Mouse (Mus musculus): ENCODE measurements around the gene Pcsk4. TPM values are rescaled to one million over a fixed set of nuclear protein-coding genes. Genes with fewer than 3 reads are reported as not detected.

Pcsk4 gene
- polyA plus RNA-seq, 1 experiment from 2014 or later = 1.9 TPM

DNA sequence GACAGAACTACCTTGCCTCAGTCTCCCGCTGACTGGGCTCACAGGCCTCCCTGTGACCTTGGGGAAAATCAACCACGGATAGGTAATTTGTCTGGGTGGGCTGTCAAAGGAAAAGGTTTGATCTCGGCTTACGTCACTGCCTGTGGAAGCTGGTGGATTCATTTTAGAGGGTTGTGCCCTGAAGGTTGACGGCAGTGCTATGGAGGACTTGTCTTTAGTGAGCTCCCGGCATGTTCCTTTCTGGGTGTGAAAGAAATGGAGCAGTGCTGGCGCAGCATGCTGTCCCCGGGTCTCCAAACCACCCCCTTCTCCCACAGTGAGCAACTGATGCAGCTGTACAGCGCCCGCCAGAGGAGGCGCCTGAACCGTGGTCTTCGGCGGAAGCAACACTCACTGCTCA, 36.0 kb downstream of the Pcsk4 start:
- Histone ChIP-seq H3K4me2 (ENCODE audit: low read depth, low read length) (peak overlapping the region; percentile 97), H3K27ac (ENCODE audit: low read length) (peak overlapping the region; percentile 52), H3K9ac (ENCODE audit: low read length) (peak overlapping the region; percentile 93), H3K27me3 (ENCODE audit: control insufficient read depth, insufficient read depth, low read length) (peaks cover 12% of the 10 kb centered on the region), H3K36me3 (ENCODE audit: control insufficient read depth, insufficient read depth) (peaks cover 17% of the 10 kb centered on the region), H3K4me3 (ENCODE audit: low read length) (peak overlapping the region; percentile 81), H3K4me1 (ENCODE audit: control insufficient read depth, insufficient read depth, low read length) (peaks cover 18% of the 10 kb centered on the region), H3K9me3 (replicated peaks; ENCODE audit: control insufficient read depth, low read length) (no peaks in the 10 kb centered on the region)
- no peak for ATAC-seq (replicated peaks; ENCODE audit: extremely low read depth, insufficient read depth, low FRiP score)
- 23% methylated on average over 14 of the region's 14 CpGs for WGBS

DNA sequence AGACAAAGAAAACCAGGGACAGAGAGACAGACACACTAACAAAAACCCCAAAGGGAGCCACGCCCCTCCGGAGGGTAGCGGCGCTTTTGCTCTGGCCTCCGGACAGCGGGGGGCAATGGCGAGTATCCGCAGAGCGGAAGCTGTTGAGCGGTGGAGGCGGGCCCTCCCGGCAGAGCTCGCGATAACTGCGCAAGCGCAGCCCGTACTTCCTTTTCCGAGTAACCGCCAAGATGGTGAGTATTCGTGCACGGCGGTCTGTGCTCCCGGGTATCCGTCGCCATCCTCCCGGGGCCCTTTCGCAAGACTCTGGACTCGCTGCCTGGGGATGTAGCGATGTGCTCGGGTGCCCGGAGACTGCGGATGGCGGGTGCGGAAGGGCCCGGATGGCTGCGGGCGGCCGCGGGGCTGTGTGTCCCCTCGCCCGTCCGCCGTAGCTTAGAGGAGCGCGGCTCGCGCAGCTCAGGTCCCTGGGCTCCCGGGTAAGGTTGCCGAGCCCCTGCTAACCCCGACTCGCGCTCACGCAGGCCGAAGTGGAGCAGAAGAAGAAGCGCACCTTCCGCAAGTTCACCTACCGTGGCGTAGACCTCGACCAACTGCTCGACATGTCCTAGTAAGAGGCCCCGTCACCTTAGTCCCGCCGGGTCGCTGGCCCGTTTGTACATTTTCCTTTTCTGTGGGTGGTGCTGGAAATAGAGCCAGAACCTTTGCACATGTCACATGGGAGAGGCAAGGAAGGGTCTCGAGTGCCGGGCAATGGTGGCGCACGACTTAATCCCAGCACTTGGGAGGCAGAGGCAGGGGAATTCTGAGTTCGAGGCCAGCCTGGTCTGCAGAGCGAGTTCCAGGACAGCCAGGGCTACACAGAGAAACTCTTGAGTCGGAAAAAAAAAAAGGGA, 36.8 kb downstream of the Pcsk4 start, which contains the start of gene Rps15:
Gene Rps15 (plus strand): TSS at position 203 of the 896 bp plus-strand sequence.
- under 1% methylated on average over 72 of the region's 72 CpGs for WGBS
- Histone ChIP-seq H3K27ac (ENCODE audit: low read length) (peak within 1 kb of the TSS; percentile 80), H3K36me3 (ENCODE audit: control insufficient read depth, insufficient read depth) (peaks cover 23% of the 10 kb centered on the region), H3K4me1 (ENCODE audit: control insufficient read depth, insufficient read depth, low read length) (peaks cover 18% of the 10 kb centered on the region), H3K9me3 (replicated peaks; ENCODE audit: control insufficient read depth, low read length) (no peaks in the 10 kb centered on the region), H3K4me3 (ENCODE audit: low read length) (peak within 1 kb of the TSS; percentile 81), H3K9ac (ENCODE audit: low read length) (peak within 1 kb of the TSS; percentile 93), H3K27me3 (ENCODE audit: control insufficient read depth, insufficient read depth, low read length) (peaks cover 5% of the 10 kb centered on the region), H3K4me2 (ENCODE audit: low read depth, low read length) (peak within 1 kb of the TSS; percentile 97)
- peak; percentile 91 for ATAC-seq (replicated peaks; ENCODE audit: extremely low read depth, insufficient read depth, low FRiP score)

DNA sequence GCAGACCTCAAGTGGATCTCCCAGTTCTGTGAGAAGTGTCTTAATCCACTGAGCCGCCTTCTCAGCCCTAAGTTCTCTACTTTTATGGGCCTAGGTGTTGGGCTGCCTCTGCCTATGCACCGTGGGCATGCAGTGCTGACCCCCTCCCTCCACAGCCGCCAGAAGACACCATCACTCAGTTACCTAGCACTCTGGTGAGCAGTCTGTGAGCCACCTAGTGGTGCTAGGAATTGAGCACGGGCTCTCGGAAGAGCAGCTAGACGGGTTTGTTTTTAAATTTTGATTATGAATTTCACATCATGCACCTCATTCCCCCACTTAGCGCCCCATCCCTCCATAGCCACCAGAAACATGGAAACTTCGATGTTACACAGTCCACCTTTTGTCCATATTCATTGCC, 40.6 kb downstream of the Pcsk4 start:
- no peak for ATAC-seq (replicated peaks; ENCODE audit: extremely low read depth, insufficient read depth, low FRiP score)
- Histone ChIP-seq H3K4me1 (ENCODE audit: control insufficient read depth, insufficient read depth, low read length) (peaks cover 8% of the 10 kb centered on the region), H3K4me3 (ENCODE audit: low read length) (no peak overlapping the region), H3K27me3 (ENCODE audit: control insufficient read depth, insufficient read depth, low read length) (no peaks in the 10 kb centered on the region), H3K4me2 (ENCODE audit: low read depth, low read length) (no peak overlapping the region), H3K9me3 (replicated peaks; ENCODE audit: control insufficient read depth, low read length) (no peaks in the 10 kb centered on the region), H3K36me3 (ENCODE audit: control insufficient read depth, insufficient read depth) (peaks cover 47% of the 10 kb centered on the region), H3K27ac (ENCODE audit: low read length) (no peak overlapping the region), H3K9ac (ENCODE audit: low read length) (no peak overlapping the region)
- WGBS = 68% methylated on average over 8 of the region's 8 CpGs

DNA sequence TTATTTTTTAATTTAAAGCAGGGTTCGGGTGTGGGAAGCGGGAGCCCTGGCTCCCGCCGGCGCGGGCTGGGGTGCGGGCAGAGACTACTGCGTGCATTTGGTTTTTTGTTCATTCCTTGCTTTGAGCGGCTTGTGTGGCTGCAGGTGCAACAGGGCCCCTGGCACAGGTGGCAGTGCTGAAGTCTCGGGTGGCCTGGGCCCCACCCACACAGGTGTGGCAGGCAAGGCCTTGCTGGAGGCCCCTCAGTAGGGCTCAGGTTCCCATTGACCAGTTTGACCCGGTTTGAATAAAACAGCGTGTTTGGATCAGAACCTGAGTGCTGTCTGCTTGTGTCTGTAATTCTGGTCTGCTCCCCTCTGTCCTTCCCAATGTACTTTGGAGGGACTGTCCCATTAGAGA, 41.2 kb downstream of the Pcsk4 start:
- 92% methylated on average over 12 of the region's 12 CpGs for WGBS

DNA sequence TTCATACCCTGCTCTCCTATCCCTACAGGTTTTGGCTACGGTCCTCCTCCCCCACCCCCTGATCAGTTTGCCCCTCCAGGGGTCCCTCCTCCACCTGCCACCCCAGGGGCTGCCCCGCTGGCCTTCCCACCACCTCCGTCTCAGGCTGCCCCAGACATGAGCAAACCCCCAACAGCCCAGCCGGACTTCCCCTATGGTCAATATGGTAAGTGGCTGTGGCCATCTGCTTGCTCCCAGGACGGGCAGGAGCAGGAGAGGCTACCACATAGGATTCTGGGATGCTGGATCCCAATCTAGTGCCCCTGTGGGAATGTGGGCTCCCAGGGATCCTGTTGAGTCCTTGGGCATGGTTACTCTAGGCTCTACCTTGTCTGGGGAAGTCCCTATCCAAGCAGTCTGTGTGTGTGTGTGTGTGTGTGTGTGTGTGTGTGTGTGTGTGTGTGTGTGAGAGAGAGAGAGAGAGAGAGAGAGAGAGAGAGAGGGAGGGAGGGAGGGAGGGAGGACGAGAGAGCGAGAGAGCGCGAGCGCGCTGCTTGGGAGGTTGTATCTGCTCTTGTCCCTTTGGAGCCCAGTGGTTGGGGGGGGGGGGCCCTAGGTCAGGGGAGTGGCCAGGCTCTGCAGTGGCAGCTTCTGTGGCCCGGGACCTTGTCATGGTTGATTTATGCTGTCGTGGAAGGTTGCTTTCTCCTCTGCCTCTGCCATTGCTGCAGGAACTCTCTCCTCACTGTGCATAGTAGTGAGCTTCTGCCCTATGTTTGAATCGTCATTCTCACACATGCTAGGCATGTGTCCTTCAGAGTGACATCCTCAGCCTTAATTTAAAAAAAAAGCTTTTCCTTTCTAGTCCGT, 43.9 kb downstream of the Pcsk4 start:
- Histone ChIP-seq H3K9me3 (replicated peaks; ENCODE audit: control insufficient read depth, low read length) (no peaks in the 10 kb centered on the region), H3K4me2 (ENCODE audit: low read depth, low read length) (no peak overlapping the region), H3K4me3 (ENCODE audit: low read length) (no peak overlapping the region), H3K36me3 (ENCODE audit: control insufficient read depth, insufficient read depth) (peaks cover 56% of the 10 kb centered on the region), H3K4me1 (ENCODE audit: control insufficient read depth, insufficient read depth, low read length) (peaks cover 20% of the 10 kb centered on the region), H3K27ac (ENCODE audit: low read length) (no peak overlapping the region), H3K9ac (ENCODE audit: low read length) (no peak overlapping the region), H3K27me3 (ENCODE audit: control insufficient read depth, insufficient read depth, low read length) (no peaks in the 10 kb centered on the region)
- no peak for ATAC-seq (replicated peaks; ENCODE audit: extremely low read depth, insufficient read depth, low FRiP score)
- 82% methylated on average over 15 of the region's 15 CpGs for WGBS

More for the DNA sequence above, 41.2 kb downstream of the Pcsk4 start:
- Histone ChIP-seq H3K36me3 (ENCODE audit: control insufficient read depth, insufficient read depth) (peaks cover 48% of the 10 kb centered on the region), H3K4me1 (ENCODE audit: control insufficient read depth, insufficient read depth, low read length) (peaks cover 3% of the 10 kb centered on the region; the same call in 1 of the 2 replicates), H3K27me3 (ENCODE audit: control insufficient read depth, insufficient read depth, low read length) (no peaks in the 10 kb centered on the region), H3K4me3 (ENCODE audit: low read length) (no peak overlapping the region), H3K9me3 (replicated peaks; ENCODE audit: control insufficient read depth, low read length) (no peaks in the 10 kb centered on the region), H3K27ac (ENCODE audit: low read length) (no peak overlapping the region), H3K4me2 (ENCODE audit: low read depth, low read length) (no peak overlapping the region), H3K9ac (ENCODE audit: low read length) (no peak overlapping the region)
- ATAC-seq (replicated peaks; ENCODE audit: extremely low read depth, insufficient read depth, low FRiP score) = no peak

DNA sequence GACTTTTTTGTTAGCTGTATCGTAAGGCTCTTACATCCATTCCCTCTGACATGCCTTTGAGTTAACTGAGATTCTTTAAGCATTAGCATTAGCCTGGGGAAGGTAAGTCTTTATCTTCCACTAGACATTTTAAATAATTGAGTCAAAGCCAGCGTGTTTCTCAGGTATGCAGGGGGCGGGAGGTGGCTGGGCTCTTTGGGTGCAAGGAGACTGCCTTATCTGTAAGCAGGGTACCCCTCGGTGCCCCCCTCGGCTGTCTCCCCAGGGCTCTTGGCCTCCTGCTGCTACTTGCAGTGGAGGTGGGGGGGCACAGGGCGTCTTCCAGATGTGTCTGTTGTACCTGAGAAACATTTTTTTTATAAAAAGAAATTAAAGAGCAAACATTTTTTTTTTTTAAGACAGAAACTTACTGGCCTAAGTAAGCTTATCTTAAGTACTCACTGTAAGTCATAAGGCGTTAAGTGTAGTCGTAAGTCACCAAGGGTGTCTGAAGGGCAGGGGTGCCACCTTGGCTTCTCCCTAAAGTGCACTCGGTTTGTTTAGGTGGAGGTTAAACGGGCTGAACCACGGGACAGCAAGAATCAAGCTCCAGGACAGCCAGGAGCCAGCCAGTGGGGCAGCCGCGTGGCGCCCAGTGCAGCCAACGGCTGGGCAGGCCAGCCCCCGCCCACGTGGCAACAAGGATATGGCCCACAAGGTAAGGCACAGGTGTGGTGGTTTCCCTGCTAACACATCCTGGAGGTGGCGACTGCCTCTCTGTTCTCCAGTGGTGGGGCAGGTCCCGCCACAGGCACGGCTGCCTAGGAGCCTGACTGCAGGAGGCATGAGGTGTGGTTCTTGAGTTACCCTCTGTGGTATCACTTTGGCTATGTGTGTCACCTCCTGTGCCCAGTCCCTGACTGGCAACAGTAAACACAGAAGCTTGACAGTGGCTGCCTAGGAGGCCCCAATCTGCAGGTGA, 46.5 kb downstream of the Pcsk4 start:
- Histone ChIP-seq H3K4me1 (ENCODE audit: control insufficient read depth, insufficient read depth, low read length) (peaks cover 22% of the 10 kb centered on the region), H3K4me3 (ENCODE audit: low read length) (no peak overlapping the region), H3K36me3 (ENCODE audit: control insufficient read depth, insufficient read depth) (peaks cover 72% of the 10 kb centered on the region), H3K9ac (ENCODE audit: low read length) (no peak overlapping the region), H3K9me3 (replicated peaks; ENCODE audit: control insufficient read depth, low read length) (no peaks in the 10 kb centered on the region), H3K27ac (ENCODE audit: low read length) (peak overlapping the region; percentile 80), H3K4me2 (ENCODE audit: low read depth, low read length) (no peak overlapping the region), H3K27me3 (ENCODE audit: control insufficient read depth, insufficient read depth, low read length) (no peaks in the 10 kb centered on the region)
- ATAC-seq (replicated peaks; ENCODE audit: extremely low read depth, insufficient read depth, low FRiP score) = no peak
- 75% methylated on average over 20 of the region's 20 CpGs for WGBS

DNA sequence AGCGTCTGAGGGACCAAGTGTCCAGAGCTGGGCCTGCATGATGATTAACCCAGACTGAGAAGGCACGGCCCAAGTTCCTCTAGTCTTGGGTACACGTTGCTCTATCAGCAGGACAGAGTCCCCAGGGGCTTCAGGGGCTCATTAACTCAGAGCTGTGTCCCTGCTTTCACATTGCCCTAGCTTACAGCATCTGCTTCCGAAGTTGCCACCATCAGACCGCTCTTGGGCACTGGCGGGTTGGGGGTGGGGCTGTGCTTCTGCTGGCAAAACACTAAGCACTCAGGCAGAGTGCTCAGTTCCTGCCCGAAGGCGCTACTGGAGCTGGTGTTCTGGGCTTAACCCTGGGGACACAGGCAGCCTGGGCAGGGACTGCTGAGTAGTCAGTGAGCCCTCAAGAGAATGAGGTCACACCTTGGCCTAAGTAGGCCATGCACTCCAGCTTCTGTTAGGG, 47.4 kb downstream of the Pcsk4 start:
- H3K9me3 ChIP-seq (replicated peaks; ENCODE audit: control insufficient read depth, low read length) = no peaks in the 10 kb centered on the region
- no peak overlapping the region for H3K4me2 ChIP-seq (ENCODE audit: low read depth, low read length)
- no peaks in the 10 kb centered on the region for H3K27me3 ChIP-seq (ENCODE audit: control insufficient read depth, insufficient read depth, low read length)
- no peak overlapping the region for H3K4me3 ChIP-seq (ENCODE audit: low read length)
- peaks cover 22% of the 10 kb centered on the region for H3K4me1 ChIP-seq (ENCODE audit: control insufficient read depth, insufficient read depth, low read length)
- 55% methylated on average over 8 of the region's 8 CpGs for WGBS
- no peak; the same call in 1 of the 2 replicates for ATAC-seq (replicated peaks; ENCODE audit: extremely low read depth, insufficient read depth, low FRiP score)
- peak overlapping the region; percentile 80 for H3K27ac ChIP-seq (ENCODE audit: low read length)
- peak overlapping the region; percentile 58 for H3K9ac ChIP-seq (ENCODE audit: low read length)
- peaks cover 75% of the 10 kb centered on the region for H3K36me3 ChIP-seq (ENCODE audit: control insufficient read depth, insufficient read depth)

DNA sequence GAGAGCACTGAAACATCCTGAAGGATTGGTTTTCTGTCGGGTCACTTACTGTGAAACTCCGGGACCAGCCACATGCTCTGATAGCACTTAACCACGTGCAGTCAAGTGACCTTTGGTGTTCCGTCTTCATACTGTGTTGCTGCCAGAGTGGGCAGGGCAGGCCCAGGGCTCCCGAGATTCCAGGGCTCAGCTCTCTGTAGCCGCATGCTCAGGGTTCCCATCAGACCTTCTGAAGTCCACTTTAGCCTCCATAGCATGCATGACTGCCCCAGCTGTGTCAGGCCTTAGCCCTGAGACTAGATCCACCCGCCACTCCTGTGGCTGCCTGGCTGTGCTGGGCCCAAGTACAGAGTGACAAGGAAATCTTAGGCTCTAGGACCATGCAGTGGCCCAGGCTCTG, 48.0 kb downstream of the Pcsk4 start:
- Histone ChIP-seq H3K36me3 (ENCODE audit: control insufficient read depth, insufficient read depth) (peaks cover 72% of the 10 kb centered on the region), H3K4me2 (ENCODE audit: low read depth, low read length) (no peak overlapping the region), H3K4me1 (ENCODE audit: control insufficient read depth, insufficient read depth, low read length) (peaks cover 22% of the 10 kb centered on the region), H3K27ac (ENCODE audit: low read length) (peak overlapping the region; percentile 80), H3K9ac (ENCODE audit: low read length) (peak overlapping the region; percentile 58), H3K4me3 (ENCODE audit: low read length) (no peak overlapping the region), H3K9me3 (replicated peaks; ENCODE audit: control insufficient read depth, low read length) (no peaks in the 10 kb centered on the region), H3K27me3 (ENCODE audit: control insufficient read depth, insufficient read depth, low read length) (no peaks in the 10 kb centered on the region)
- WGBS = 47% methylated on average over 7 of the region's 7 CpGs
- ATAC-seq (replicated peaks; ENCODE audit: extremely low read depth, insufficient read depth, low FRiP score) = peak; percentile 51; the same call in 1 of the 2 replicates
